Mouse (Mus musculus): ENCODE measurements around the gene Vmn1r30. TPM values are rescaled to one million over a fixed set of nuclear protein-coding genes. Genes with fewer than 3 reads are reported as not detected.

The Vmn1r30 gene
- not detected in 2 replicates for polyA plus RNA-seq (2015; fragmentation: Nextera tagmentation; extraction: Ambion mirVana)

DNA sequence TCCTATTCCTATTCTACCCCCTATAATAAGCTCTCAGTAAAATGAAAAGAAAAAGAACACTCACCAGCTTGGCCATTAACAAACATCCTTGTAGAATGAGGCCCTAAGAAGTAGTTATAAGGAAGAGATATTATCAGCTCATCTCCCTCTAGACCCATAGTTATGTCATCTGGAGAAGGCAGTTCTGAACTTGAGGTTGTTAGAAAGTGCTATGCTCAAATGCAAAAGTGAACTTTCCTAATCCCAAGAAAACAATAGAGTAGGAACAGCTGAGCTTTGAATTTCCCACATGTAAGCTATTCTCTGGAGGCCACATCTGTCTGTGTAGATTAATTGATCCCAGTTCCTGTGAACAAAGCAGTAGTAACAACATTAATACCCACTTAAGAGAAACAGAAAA, at the start of gene Vmn1r30:
Gene Vmn1r30, minus strand, starts transcription at position 101 of the 400 bp plus-strand sequence.
- Histone ChIP-seq H3K27ac (ENCODE audit: low read depth, low read length) (no peak within 1 kb of the TSS), H3K36me3 (ENCODE audit: control insufficient read depth, insufficient read depth, low read length) (no peaks in the 10 kb centered on the region), H3K4me3 (ENCODE audit: low read length) (no peak within 1 kb of the TSS), H3K27me3 (replicated peaks; ENCODE audit: control insufficient read depth, insufficient read depth, low read length) (no peaks in the 10 kb centered on the region), H3K9me3 (ENCODE audit: control insufficient read depth, low read length) (no peaks in the 10 kb centered on the region), H3K4me1 (ENCODE audit: control insufficient read depth, insufficient read depth, low read depth, low read length) (no peaks in the 10 kb centered on the region), H3K9ac (ENCODE audit: low read depth, low read length) (no peak within 1 kb of the TSS), H3K4me2 (ENCODE audit: low read length) (no peak within 1 kb of the TSS)
- ATAC-seq: no peak

DNA sequence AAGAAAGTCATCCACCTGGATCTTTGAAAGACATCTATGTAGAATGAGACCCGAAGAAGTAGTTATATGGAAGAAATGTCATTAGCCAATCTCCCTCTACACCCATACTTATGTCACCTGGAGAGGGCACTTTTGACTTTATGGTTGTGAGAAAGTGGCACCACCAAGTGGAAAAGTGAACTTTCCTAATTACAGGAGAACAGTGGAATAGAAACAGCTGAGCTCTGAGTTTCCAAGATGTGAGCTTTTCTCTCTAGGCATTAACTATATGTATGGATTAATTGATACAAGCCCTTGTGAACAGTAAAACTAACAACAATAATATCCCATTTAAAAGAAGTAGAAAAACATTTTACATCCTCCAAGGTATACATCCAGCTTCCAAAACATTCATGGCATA, 32.0 kb upstream of the Vmn1r30 start, which contains the start of gene Vmn1r31:
Gene Vmn1r31, minus strand, starts transcription at position 101 of the 400 bp plus-strand sequence.
- no peak within 1 kb of the TSS for H3K9ac ChIP-seq (ENCODE audit: low read depth, low read length)
- no peaks in the 10 kb centered on the region for H3K9me3 ChIP-seq (ENCODE audit: control insufficient read depth, low read length)
- H3K27ac ChIP-seq (ENCODE audit: low read depth, low read length): no peak within 1 kb of the TSS
- no peak for ATAC-seq
- no peak within 1 kb of the TSS for H3K4me2 ChIP-seq (ENCODE audit: low read length)
- H3K27me3 ChIP-seq (replicated peaks; ENCODE audit: control insufficient read depth, insufficient read depth, low read length): no peaks in the 10 kb centered on the region
- WGBS: 94% methylated on average over 1 of the region's 1 CpGs
- H3K36me3 ChIP-seq (ENCODE audit: control insufficient read depth, insufficient read depth, low read length): no peaks in the 10 kb centered on the region
- H3K4me3 ChIP-seq (ENCODE audit: low read length): no peak within 1 kb of the TSS
- H3K4me1 ChIP-seq (ENCODE audit: control insufficient read depth, insufficient read depth, low read depth, low read length): no peaks in the 10 kb centered on the region

Other genes with a start within 250 kb of the Vmn1r30 start
- gene Vmn1r27, start 224.6 kb downstream of the Vmn1r30 start, polyA plus RNA-seq (2015; fragmentation: Nextera tagmentation; extraction: Ambion mirVana): not detected in 2 replicates
- gene Vmn1r28, start 181.3 kb downstream of the Vmn1r30 start, polyA plus RNA-seq (2015; fragmentation: Nextera tagmentation; extraction: Ambion mirVana): not detected in 2 replicates
- not detected in 2 replicates for gene Vmn1r29, start 141.8 kb downstream of the Vmn1r30 start, polyA plus RNA-seq (2015; fragmentation: Nextera tagmentation; extraction: Ambion mirVana)
- gene Vmn1r31, start 31.9 kb upstream of the Vmn1r30 start, polyA plus RNA-seq (2015; fragmentation: Nextera tagmentation; extraction: Ambion mirVana): not detected in 2 replicates
- gene Abcg2, start 141.1 kb upstream of the Vmn1r30 start, polyA plus RNA-seq (2015; fragmentation: Nextera tagmentation; extraction: Ambion mirVana): 35.6 and 41.6 TPM in 2 replicates